Mouse (Mus musculus) liver, embryonic 18 days (tissue): ENCODE results near the gene Duxf3. TPM values are rescaled to one million over a fixed set of nuclear protein-coding genes. Genes with fewer than 3 reads are reported as not detected.

Experiments
- polyA plus RNA-seq: library from polyadenylated mRNA; depleted of rRNA; stranded (reverse); fragments of >200 nt; gene quantifications from 2 replicates; pipeline ENCODE4 v1.2.3, GENCODE M21; 2012; rRNA removed

Gene Duxf3
- polyA plus RNA-seq = not detected in 2 replicates

DNA sequence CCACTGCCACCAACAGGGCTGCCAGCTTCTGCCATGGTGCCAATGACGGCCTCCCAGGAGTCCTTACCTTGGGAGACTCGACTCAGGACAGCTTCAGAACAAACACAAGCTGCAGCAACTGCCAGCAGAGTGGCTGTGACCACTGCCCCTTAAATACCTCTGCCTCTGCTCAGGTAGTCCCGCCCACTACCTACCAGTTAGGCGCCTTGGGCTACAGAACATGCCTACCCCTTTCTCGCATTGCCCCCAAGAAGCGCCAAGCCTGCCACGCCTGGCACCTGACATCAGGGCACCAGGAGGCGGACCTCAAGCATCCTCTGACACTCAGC, at the start of gene Duxf3:
Gene Duxf3 (minus strand): TSS at position 35 of the 329 bp plus-strand sequence.

GRCm38 (mm10) chr10:58255213-58255892, 22.9 kb upstream of the Duxf3 start, which contains the start of gene Gcc2:
Gcc2 (plus strand) TSS chr10:58255497.

DNA sequence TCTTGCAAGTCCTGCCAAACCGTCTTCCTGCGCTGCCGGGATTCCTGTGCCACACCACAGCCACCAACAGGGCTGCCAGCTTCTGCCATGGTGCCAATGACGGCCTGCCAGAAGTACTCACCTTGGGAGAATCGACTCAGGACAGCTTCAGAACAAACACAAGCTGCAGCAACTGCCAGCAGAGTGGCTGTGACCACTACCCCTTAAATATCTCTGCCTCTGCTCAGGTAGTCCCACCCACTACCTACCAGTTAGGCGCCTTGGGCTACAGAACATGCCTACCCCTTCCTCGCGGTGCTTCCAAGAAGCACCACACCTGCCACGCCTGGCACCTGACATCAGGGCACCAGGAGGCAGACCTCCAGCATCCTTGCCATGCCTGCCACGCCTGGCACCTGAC, 4.1 kb upstream of the Duxf3 start, which contains the start of gene Gm4981:
Gene Gm4981 (minus strand): TSS at position 89 of the 400 bp plus-strand sequence.

GRCm38 (mm10) chr10:58224827-58225785, 7.4 kb downstream of the Duxf3 start, which contains the start of gene AW822073:
AW822073 (minus strand) TSS chr10:58224930.

Other genes with a start within 250 kb of the Duxf3 start
- not detected in 2 replicates for gene AW822073, start 7.7 kb downstream of the Duxf3 start, polyA plus RNA-seq
- gene Gm4981, start 4.0 kb upstream of the Duxf3 start, polyA plus RNA-seq = not detected in 2 replicates
- 10.4 and 12.2 TPM in 2 replicates for gene Gcc2, start 22.8 kb upstream of the Duxf3 start, polyA plus RNA-seq
- 16.7 and 17.1 TPM in 2 replicates for gene Lims1, start 90.8 kb upstream of the Duxf3 start, polyA plus RNA-seq
- gene Ranbp2, start 214.2 kb upstream of the Duxf3 start, polyA plus RNA-seq = 7.0 and 7.2 TPM in 2 replicates